Mouse (Mus musculus): ENCODE measurements around the gene 2010111I01Rik. TPM values are rescaled to one million over a fixed set of nuclear protein-coding genes. Genes with fewer than 3 reads are reported as not detected.

2010111I01Rik gene
- total and polyA plus RNA-seq, 3 experiments, result 26.3 to 32.7 TPM; not detected in 1

DNA sequence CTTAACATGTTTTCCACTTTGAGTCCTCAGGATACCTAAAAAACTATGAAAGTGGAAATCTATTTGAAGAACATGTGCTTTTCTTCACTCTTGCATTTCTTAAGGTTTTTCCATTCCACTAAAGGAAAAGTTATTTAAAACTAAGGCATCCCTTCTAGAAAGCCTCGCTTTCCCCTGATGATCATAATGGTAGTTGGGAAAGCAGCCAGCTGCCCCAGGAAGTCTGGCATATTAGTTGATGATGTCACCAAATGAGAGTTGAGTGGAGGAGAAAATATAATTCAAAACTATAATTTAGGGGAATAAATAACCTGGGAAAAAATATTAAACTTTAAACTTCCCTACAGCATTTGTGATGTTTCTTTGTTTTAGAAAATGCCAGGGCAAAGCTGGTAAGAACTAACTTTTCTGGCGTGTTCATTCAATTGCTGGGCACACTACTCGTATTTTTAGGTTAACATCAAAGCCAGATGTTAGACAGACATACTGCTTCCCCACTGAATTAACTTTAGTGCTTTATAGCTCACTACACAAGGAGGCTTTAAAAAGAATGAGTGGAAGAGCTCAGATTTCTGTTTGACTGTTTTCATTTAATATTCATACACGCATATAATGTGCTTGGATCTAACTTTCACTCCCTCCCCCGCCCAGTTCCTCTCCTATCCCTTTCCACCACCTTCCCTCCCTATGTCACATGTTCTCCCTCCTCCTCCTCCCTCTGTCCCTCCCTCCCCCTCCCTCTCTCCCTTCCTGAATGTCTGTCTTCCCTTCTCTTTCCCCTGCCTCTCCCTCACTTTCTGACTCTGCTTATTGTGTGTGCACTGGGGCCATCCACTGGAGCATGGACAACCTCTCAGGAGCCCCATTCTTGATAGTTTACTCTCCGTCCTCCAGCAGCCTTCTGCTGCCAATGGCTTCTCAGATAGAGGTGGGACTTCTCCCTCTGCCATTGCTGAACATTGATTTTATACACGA, 58.8 kb downstream of the 2010111I01Rik start:
- TF ChIP-seq MEF2A (IDR thresholded peaks at IDR 0.05; ENCODE audit: extremely low read depth, insufficient replicate concordance, low read depth, low read length, poor library complexity, severe bottlenecking), result no peak
- Histone ChIP-seq H3K9me3 (replicated peaks; ENCODE audit: insufficient read depth, low read length) (no peaks in the 10 kb centered on the region), H3K9ac (ENCODE audit: control insufficient read depth, low read depth, low read length, poor library complexity, severe bottlenecking) (no peak overlapping the region)

DNA sequence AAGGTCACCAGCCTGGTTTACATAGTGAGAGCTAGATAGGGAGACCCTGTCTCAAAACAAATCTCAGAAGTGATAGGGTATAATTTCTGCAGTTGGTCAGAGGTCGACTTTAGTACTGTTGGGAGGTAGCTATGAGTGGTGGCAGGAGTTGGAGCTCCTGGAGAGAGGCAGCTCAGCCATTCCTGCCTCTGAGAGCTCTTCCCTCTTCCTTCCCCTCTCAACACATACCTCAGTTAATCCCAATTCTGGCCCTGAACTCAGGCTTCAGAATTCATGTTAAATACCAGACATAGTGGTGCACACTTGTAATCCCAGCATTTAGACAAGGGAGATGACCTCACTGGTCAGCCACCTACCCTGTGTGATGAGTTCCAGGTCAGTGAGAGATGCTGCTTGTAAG, 65.3 kb downstream of the 2010111I01Rik start:
- no peak for DNase-seq (ENCODE audit: low read depth, low spot score)
- Histone ChIP-seq H3K4me1 (ENCODE audit: control insufficient read depth in 1 of 2, insufficient read depth in 2 of 2, low read length in 2 of 2) (peaks cover 6 to 8% of the 10 kb centered on the region in 2 experiments), H3K9me3 (replicated peaks; ENCODE audit: insufficient read depth, low read length) (no peaks in the 10 kb centered on the region), H3K27ac (ENCODE audit: control insufficient read depth, low read depth, low read length) (no peak overlapping the region), H3K9ac (ENCODE audit: control insufficient read depth, low read depth, low read length, poor library complexity, severe bottlenecking) (no peak overlapping the region), H3K36me3 (ENCODE audit: control insufficient read depth in 1 of 2, insufficient read depth in 2 of 2, low read length in 2 of 2) (peaks cover 0 to 10% of the 10 kb centered on the region in 2 experiments; a peak in 2 of 4 replicates), H3K79me2 (ENCODE audit: control insufficient read depth, insufficient read depth, low read length, poor library complexity) (no peaks in the 10 kb centered on the region), H3K4me3 (ENCODE audit: control insufficient read depth in 1 of 2, insufficient read depth in 1 of 2, low read depth in 2 of 2, low read length in 2 of 2) (no peak overlapping the region), H3K27me3 (ENCODE audit: control insufficient read depth in 1 of 2, insufficient read depth in 2 of 2, low read length in 2 of 2) (no peaks in the 10 kb centered on the region)
- no peak for TF ChIP-seq ZMIZ1 (IDR thresholded peaks at IDR 0.05; ENCODE audit: low read depth, low read length)
- TF ChIP-seq CHD1 (IDR thresholded peaks at IDR 0.05; ENCODE audit: low read depth, low read length), result no peak
- TF ChIP-seq GATA1 (IDR thresholded peaks at IDR 0.05; ENCODE audit: low read depth, low read length), result no peak
- TF ChIP-seq HCFC1 (IDR thresholded peaks at IDR 0.05; ENCODE audit: low read depth, low read length), result no peak
- TF ChIP-seq MAX (IDR thresholded peaks at IDR 0.05; ENCODE audit: low read length), result no peak
- no peak for TF ChIP-seq ZKSCAN1 (IDR thresholded peaks at IDR 0.05; ENCODE audit: low read depth, low read length)
- TF ChIP-seq TBP (IDR thresholded peaks at IDR 0.05; ENCODE audit: low read depth, low read length), result no peak
- no peak for TF ChIP-seq USF2 (IDR thresholded peaks at IDR 0.05; ENCODE audit: borderline replicate concordance in 1 of 2, insufficient read depth in 1 of 2, low read depth in 1 of 2, low read length in 2 of 2)
- no peak for TF ChIP-seq POLR2AphosphoS2 (IDR thresholded peaks at IDR 0.05; ENCODE audit: low read length)
- TF ChIP-seq ETS1 (IDR thresholded peaks at IDR 0.05; ENCODE audit: low read depth, low read length), result no peak
- no peak for TF ChIP-seq NRF1 (IDR thresholded peaks at IDR 0.05; ENCODE audit: insufficient read depth, low read depth, low read length, poor library complexity, severe bottlenecking)
- no peak for TF ChIP-seq ELF1 (IDR thresholded peaks at IDR 0.05; ENCODE audit: low read depth, low read length)
- TF ChIP-seq UBTF (IDR thresholded peaks at IDR 0.05; ENCODE audit: borderline replicate concordance, insufficient read depth, low read depth, low read length), result no peak

More for the DNA sequence above, 58.8 kb downstream of the 2010111I01Rik start:
- H3K27ac ChIP-seq (ENCODE audit: control insufficient read depth, low read depth, low read length), result no peak overlapping the region
- H3K36me3 ChIP-seq (ENCODE audit: control insufficient read depth in 1 of 2, insufficient read depth in 2 of 2, low read length in 2 of 2), result peaks cover 0 to 5% of the 10 kb centered on the region in 2 experiments; a peak in 2 of 4 replicates
- H3K27me3 ChIP-seq (ENCODE audit: control insufficient read depth in 1 of 2, insufficient read depth in 2 of 2, low read length in 2 of 2), result no peaks in the 10 kb centered on the region
- H3K79me2 ChIP-seq (ENCODE audit: control insufficient read depth, insufficient read depth, low read length, poor library complexity), result no peaks in the 10 kb centered on the region
- peaks cover 0 to 5% of the 10 kb centered on the region in 2 experiments; a peak in 2 of 4 replicates for H3K4me1 ChIP-seq (ENCODE audit: control insufficient read depth in 1 of 2, insufficient read depth in 2 of 2, low read length in 2 of 2)
- no peak for DNase-seq (ENCODE audit: low read depth, low spot score)
- no peak overlapping the region for H3K4me3 ChIP-seq (ENCODE audit: control insufficient read depth in 1 of 2, insufficient read depth in 1 of 2, low read depth in 2 of 2, low read length in 2 of 2)

Data from MEL (cell line).